Mouse (Mus musculus) left cerebral cortex, adult 8-10 months (tissue): ENCODE data around the gene Pdlim7. TPM values are rescaled to one million over a fixed set of nuclear protein-coding genes. Genes with fewer than 3 reads are reported as not detected.

ENCODE experiments used
- DNase-seq, 2 experiments: peaks; one replicate each; pipeline ENCODE4 v3.0.0; 2022; ENCODE audit warnings: low spot score in 2 of 2
- total RNA-seq, 4 experiments: library from RNA; stranded (reverse); gene quantifications; 2 replicates each; pipeline ENCODE4 v1.2.4; 2022

Pdlim7 gene
- total RNA-seq, 4 experiments from 2014 or later = 78.3 to 93.8 (median 85.9) TPM

DNA sequence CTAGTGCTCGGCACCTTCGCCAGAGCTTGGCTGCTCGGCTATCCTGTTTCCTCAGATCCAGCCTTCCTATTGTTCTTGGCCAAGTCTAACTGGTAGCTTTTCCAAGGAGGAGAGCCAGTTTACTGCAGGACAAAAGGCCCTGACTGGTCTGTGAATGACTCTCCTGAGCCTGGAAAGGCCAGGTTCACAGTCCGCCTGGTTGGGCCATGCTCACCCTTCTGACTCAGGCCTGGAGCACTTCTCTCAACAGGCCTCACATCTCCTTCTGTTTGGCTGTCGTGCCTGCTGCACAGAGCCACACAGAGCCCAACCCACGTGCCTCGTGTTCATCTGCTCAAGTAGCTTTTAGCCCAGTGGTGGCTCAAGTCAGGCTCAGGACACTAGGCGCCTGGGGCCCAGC is 9.3 kb upstream of the Pdlim7 start:
- no peak for DNase-seq

DNA sequence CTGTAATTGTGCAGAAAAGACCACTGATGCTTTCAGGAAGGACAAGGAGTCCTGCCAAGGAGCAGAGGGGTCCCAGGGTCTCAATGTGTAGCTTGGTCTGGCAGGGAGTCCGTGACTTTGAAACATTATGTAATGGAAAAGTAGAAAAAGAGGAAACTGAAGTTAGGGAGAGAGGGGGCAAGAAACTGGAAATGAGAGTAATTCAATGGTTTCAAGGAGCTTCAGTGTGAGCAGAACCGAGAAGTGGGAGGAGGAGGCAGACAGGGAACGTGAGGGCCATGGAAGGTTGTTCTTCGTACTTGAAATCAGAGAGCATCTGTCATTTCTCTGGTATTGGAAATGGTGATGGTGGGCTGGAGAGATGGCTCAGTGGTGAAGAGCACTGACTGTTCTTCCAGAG is 6.1 kb upstream of the Pdlim7 start:
- no peak for DNase-seq

DNA sequence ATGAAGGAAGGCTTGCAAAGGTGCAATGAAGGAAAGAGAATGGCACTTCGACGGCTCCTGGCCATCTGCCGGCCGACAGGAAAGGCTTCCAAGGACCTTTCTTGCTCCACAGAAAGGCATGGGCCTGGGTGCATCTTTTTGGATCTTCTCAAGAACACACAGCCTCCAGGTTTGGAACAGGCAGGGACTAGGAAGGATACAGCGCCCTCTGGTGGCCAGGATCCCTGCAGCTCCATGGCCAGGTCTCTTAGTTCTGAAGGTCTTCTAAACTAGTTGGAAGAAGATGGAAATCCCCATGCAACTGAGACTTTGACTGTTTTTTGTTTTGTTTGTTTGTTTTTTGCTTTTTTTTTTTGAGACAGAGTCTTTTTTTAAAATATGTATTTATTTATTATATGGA is 3.5 kb upstream of the Pdlim7 start:
- DNase-seq = peak; percentile 71 to 91

DNA sequence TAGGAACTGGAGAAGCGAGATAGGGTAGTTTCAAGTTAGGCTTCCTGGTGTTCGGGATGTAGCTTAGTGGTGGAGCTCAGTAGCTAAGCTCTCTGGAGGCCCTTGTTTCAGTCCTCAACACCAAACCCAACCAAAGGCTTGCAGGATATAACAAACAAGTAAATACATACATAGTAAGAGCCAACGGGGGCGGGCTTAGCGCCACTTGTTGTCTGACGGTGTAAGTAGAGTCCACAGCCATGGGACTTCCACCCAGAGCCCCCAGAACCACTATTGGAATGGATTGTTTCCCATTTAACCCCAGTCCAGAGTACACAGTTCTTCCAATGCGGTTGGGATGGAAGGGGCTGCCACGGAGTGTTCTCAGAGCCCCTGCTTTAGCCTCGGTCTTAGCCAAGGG is 352 bp upstream of the Pdlim7 start:
- no peak for DNase-seq

DNA sequence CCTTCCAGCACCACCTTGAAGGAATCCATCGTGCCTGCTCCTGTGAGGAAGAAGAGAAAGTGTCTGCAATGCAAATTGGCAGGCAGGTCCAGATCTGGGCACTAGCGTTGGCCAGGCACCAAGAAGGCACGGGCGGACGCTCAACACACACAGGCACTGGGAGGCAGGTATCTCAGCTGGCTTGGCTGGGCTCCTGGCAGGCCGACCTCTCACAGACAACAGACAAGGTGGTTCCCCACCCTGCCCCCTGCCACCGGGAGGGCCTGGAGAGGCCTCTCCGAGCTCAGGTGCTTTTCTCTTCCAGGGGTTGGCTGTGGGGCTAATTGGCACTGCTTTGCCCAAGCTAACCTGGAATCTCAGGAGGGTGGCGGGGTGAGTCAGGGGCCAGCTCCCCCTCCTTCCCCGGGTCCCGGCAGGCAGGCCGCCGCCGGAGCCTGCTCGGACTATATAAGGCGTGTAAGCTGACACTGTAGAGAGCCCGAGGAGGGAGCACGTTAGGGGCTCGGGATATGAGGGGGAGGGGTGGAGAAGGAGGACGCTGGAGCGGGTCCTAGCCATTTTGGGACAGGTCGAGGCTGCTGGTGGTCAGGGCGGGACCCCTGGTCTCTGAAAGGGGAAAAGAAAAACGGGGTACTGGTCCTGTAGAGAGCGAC is 971 bp downstream of the Pdlim7 start:
- no peak for DNase-seq

- DNase-seq = no peak
Measured at GRCm38 (mm10) chr13:55511492-55511861, 2.0 kb downstream of the Pdlim7 start.

GRCm38 (mm10) chr13:55510668-55511491 is 2.6 kb downstream of the Pdlim7 start:
- no peak for DNase-seq

DNA sequence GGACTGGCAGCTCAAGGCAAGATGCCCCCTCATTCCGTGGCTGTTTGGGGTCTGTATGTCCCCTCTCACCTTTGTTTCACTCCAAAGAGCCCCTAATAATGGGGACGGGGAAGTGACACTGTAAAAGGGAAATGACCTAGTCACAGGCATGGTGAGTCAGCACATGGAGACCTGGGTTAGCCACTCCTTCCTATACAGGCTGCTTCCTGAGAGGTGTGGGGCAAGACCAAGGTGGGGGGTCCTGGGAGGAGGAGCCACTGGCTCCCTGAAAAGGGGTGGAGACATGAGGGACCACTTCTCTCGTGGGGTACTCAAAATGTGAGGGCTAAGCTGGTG is 3.2 kb downstream of the Pdlim7 start:
- DNase-seq = no peak

DNA sequence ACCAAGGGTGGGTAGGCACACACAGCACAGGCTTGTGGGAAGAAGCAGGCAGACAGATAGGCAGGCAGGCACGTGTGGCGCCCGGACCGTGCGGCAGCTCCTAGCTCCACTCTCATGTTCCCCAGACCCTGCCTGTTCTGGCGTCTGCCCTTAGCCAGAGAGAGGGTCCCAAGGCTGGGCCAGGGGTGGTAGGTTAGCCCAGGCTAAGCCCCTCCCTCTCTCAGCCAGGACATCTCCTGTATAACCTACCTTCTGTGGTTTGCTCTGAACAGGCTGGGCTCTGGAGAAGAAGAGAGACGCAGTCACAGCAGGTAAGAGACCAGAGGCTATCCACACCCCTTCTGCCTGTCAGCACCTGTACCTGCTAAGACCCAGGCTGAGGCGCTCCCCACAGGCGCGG is 4.9 kb downstream of the Pdlim7 start:
- no peak for DNase-seq

GRCm38 (mm10) chr13:55507877-55508276 is 5.6 kb downstream of the Pdlim7 start:
- DNase-seq = no peak

DNA sequence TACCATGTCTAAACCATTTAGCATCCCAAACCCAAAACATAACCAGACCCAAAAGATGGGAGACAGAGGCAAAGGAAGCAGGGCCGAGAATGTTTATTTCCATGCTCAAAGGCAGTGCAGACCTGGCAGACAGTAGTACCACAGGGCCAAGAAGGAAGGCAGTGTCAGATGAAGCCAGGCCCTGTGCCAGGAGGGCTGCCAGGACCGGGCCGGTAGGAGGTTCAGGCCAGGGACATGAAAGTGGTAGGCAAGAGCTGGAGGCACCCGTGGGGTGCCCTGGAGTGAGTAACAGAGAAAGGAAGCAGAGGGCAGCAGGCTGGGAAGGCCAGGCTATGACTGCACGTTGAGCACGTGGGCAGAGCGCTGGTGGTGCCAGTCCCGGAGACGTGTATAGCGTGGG is 6.8 kb downstream of the Pdlim7 start:
- no peak for DNase-seq

- DNase-seq = no peak
Measured at GRCm38 (mm10) chr13:55505810-55506209, 7.7 kb downstream of the Pdlim7 start.

- no peak for DNase-seq
Measured at GRCm38 (mm10) chr13:55504390-55504789, 9.1 kb downstream of the Pdlim7 start.

- DNase-seq = no peak
Measured at GRCm38 (mm10) chr13:55502405-55502804, 11.1 kb downstream of the Pdlim7 start.

DNA sequence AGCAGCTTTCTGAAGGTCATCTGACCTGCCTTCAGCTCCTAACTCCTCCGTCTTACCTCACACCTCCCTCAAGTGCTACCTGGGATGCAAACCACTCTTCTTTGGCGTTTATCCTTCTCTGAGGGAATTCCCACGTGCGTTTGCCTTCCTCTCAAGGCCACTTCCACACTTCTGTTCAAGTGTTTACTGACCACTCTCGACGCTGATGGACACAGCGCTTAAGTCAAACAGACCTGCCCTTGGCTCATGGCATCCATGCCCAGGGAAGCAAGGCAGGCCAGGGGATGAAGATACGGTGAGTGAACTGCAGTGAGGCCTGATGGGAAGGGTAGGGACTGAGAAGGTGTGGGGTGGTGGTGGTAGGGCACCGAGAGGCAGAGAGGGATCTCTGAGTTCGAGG is 12.9 kb downstream of the Pdlim7 start:
- DNase-seq = no peak

DNA sequence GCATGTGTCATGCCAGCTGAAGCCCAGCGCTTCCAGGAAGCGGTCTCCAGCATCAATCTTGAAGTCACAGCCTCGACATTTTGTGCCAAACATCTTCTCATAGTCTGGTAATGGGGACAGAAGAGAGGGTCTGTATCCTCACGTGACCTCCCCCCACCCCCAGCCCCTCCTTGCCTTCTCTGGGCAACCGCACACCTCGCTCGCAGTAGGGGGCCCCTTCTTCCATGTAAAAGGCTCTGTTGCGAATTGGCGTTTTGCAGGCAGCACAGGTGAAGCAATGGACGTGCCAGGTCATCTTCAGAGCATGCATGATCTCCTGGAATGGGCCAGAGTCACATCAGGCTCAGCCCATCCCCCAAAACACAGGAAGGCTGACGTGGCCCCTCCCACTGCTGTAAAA is 14.6 kb downstream of the Pdlim7 start:
- no peak for DNase-seq

DNA sequence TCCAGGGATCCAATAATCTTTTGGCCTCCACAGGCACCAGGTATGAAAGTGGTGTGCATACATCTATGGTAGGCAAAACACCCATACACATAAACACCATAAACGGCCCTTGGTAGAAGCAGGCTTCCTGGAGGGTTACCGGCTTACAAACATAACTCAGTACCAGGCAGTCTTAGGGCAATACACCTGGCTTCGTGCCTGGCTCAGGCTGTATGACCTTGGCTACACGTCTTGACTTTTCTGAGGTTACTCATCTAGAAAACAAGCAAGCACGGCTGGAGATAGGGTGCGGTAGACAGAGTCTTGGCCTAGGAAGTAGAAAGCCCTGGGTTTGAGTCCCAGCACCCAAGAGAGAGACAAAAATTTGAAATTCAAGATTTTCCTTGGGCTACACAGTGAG is 16.8 kb downstream of the Pdlim7 start:
- no peak for DNase-seq

DNA sequence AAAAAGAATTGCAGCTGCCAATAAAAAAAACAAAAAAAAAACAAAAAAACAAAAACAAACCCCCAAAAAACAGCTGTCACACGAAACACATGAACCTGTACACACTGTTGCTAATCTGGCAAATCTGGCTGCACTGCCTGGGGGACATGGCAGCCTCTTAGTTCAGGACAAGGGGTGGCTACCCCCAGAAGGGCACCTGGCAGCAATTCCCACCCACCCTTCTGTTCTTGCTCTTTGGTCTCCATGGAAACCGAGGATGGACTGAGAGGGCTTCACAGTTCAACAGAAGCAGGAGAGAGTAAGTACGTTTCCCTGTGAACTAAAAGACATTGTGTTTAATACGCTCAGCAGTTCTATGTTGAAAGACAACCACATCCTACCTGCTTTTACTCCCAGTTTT is 17.8 kb downstream of the Pdlim7 start:
- DNase-seq = no peak

DNA sequence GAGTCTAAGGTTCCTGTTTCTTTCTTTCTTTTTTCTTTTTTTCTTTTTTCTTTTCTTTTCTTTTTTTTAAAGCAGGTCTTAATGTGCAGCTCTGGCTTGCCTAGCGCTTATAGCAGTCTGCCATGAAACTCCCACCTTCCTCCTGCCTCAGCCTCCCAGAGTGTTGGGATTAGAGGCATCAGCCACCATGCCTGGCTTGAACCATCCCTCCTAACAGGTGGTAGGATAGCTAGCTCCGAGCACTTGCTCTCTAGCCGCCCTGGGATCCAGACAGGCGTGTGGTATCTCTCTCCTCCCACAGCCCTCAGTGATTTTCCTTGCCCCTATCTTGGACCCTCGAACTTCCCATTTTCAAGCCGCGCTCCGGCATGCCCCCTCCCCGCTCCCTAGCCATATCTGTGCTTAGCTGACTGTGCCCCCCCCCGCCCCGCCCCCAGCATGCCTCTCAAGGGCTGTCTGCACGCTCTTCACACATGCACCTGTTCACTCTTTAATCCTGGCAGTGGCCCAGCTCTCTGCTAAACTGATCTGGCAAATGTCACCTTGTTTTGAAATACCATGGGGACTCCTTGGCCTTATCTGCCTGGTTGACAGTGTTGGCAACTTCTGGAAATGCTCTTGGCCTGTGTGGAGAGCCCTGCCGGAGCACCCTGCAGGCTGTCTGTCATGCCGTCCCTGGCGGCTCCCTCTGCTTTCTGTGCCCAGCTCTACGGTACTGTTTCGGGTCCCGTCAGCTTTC is 18.4 kb downstream of the Pdlim7 start:
- no peak for DNase-seq

GRCm38 (mm10) chr13:55494257-55494656 is 19.2 kb downstream of the Pdlim7 start:
- no peak for DNase-seq

GRCm38 (mm10) chr13:55487578-55488498 is 25.6 kb downstream of the Pdlim7 start, which contains the start of gene Dbn1:
Gene Dbn1, minus strand, starts transcription at chr13:55488111.
- DNase-seq = no peak
